Mouse (Mus musculus): ENCODE measurements around the gene Alkbh1.

The Alkbh1 gene

DNA sequence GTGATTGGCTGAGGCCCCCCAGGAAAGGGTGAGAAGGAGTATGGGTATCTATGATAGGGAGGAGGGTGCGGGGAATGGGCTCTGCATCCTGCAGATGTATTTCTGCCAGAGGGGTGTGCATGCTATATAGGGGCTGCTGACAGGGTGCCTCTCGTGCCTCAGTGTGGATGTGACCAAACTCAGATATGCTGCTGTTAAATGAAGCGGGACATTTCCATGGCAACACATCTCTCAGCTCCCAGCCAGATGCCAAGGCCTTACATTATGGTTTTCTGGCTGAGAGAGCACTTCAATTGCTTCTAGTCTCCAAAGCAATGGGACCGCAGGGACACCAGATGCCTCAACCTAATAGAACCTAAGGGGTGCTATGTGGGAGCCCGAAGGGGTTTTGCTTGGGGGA is 24.9 kb downstream of the Alkbh1 start:
- DNase-seq (ENCODE audit: low spot score) = no peak

DNA sequence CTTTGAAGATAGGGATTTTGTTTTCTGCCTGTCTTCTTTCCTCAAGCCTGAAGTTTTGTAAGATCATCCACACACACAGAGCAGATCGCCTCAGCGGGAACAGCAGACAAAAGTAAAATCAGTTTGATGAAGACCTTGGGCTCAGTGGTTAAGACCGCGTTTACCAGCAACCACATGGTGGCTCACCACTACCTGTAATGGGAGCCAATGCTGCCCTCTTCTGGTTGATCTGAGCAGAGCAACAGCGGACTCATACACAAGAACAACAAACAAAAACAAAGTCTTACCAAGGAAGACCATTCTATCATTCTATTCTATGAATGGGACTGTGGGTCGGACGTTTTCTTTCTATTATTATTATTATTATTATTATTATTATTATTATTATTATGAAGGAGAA is 27.1 kb downstream of the Alkbh1 start:
- no peak for DNase-seq (ENCODE audit: low spot score)

DNA sequence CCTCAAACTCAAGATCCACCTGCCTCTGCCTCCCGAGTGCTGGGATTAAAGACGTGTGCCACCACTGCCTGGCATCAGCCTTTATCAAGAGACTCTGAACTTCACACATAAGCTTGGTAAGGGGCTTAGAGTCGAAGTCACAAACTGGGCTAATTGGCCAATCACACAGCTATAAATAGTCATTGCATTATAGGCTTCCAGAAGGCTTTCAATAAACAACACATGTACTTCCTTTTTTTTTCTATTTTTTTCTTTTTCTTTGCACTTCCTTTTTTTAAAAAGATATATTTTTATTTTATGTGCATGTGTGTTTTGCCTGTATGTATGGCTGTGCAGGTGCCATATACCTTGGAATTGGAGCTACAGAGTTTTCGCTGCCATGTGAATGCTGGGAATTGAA is 28.5 kb downstream of the Alkbh1 start:
- DNase-seq (ENCODE audit: low spot score) = no peak

DNA sequence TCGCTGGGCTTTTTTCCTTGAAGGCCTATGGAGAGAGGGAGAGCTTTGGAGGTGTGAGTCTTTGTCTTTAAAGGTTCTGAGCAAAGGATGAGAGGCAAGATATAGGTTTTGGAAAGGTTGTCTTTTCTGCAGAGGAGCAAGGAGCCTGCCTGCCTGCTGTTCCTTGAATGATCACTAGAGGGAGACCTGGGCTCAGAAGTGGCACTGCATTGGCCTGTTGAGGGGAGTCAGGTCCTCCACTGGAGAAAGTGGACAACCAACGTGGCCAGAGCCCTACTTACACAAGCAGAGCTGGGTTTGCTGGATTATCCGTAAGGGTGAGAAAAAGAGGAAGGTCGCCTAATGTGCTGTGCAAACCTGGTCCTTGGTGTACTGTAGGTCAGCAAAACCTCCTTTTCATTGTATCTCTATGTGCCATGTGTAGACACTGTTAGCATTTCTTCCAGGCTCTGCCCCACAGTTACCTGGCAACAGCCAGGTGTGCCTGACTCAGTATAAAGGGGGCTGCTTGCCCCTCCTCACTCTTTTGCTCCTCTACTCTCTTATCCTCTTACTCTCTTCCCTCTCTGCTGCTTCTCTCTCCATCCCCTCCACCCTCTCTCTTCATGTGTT is 30.5 kb downstream of the Alkbh1 start:
- peak; percentile 23 for DNase-seq (ENCODE audit: low spot score)

DNA sequence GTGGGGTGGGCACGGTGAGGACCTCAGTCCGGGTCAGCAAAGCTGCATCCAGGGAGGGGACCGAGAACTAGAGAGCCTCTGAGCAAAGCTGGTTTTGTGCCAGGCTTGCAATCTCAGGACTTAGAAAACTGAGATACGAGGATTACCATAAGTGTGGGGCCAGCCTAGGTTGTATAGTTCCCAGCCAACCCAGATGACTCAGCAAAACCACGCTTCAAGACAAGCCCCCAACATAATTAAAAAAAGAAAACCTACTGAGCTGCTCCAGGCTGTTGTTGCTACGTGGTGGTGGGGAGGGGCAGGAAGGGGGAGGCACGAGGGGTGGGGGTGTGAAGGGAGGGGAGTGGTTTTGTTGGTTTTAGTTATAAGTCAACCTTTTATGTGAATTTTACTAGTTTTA is 32.8 kb downstream of the Alkbh1 start:
- DNase-seq (ENCODE audit: low spot score) = no peak

DNA sequence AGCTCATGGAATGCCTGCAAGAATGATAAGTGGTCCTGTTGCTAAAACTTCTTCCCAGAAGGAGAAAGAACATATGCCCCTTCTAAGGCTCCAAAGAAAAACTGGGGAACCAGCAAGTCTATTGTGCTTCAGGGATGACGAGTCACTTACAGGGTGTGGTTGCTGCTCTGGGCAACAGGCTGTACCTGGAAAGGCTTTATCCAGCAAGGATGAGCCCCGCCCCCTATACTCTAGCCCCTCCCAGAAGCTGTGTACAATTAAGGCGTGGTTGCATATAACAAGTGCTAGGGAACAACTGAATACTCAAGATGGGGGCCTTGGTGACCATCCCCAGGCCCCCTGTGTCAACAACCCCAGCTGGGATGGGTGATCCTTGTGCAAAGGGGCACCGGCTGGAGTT is 34.7 kb downstream of the Alkbh1 start:
- DNase-seq (ENCODE audit: low spot score) = no peak

DNA sequence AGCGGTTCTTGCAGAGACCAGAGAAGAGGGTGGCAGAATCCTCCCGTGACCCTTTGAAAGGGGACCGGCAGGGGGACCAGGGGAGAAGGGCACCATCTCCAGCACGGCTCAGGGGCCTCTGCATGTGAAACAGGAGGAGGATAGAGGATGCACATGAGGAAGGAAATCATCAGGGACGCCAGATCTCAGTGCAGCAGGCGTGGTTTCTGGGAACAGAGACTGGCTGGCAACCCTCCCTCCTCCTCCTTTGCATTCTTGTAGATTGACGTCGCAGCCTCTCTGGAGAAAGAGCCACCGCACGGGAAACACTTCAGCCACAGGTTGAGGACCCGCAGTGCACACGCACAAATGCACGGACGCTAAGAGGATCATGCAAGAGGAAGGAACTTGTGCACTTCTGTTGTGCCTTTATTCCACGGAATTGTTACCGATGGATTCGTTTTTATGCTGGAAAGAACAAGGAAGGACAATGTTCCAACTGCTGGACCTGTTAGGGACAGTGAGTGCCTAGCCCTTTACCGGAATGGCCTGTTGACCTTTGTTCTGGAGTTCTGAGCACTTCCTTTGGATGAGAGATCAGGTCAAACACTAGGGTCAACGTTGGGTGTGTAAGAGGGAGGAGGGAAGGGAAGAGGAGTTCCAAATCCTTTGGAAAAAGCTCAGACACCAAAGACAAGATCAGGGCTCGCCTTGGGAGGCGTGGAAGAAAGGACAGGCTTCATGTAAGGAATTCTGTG is 35.8 kb downstream of the Alkbh1 start:
- DNase-seq (ENCODE audit: low spot score) = no peak

DNA sequence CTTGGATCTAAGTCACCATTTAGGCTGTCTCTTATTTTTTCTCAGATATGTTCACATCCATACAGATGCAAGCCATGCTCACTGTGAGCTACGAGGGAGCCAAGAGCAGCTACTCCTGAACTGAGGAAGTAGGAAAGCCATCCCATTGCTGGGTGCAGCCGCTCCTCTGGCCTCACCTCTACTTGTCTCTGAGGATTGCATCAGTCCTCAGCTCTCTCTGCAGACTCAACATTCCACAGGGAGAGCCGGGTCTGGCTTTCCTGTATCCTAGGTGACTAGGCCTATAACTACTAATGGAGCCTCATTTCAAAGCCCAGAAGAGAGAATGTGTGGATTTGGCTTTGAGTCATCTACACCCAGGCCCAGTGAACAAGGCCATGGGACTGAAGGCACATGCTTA is 38.1 kb downstream of the Alkbh1 start:
- no peak for DNase-seq (ENCODE audit: low spot score)

DNA sequence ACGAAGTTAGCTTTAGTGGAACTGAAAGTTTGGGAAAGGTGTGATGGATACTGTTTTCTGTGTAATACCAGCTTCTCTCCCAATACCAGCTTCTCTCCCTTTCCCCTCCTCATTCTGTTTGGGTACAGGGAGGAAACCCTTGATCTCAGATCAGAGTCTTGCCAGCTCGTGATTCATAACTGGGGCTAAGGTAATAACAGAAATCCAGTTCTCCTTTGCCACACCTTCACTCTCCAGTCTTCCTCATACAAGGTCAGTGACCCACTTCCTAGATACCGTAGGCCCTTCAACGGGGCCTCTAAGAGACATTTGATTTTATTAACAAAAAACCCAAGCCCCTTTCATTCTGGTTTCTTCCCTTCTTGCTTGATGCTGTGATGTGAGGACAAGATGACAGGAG is 38.7 kb downstream of the Alkbh1 start:
- no peak for DNase-seq (ENCODE audit: low spot score)

DNA sequence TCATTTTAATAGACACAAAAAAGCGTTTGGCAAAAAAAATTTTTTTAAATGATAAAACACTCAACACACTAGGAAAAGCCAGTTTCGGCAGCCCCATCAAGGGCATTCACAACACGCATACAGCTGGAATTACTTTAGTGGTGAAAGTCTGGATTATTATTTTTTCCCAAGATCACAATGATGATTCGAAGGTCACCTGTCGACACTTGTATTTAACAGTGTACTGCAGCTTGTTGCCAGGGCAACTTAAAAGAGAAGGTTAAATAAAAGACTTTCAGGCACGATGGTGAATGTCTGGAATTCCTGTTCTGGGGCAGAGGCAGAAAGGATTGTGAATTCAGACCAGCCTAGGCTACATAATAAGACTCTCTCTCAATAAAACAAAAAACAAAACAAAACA is 41.9 kb downstream of the Alkbh1 start:
- DNase-seq (ENCODE audit: low spot score) = no peak

DNA sequence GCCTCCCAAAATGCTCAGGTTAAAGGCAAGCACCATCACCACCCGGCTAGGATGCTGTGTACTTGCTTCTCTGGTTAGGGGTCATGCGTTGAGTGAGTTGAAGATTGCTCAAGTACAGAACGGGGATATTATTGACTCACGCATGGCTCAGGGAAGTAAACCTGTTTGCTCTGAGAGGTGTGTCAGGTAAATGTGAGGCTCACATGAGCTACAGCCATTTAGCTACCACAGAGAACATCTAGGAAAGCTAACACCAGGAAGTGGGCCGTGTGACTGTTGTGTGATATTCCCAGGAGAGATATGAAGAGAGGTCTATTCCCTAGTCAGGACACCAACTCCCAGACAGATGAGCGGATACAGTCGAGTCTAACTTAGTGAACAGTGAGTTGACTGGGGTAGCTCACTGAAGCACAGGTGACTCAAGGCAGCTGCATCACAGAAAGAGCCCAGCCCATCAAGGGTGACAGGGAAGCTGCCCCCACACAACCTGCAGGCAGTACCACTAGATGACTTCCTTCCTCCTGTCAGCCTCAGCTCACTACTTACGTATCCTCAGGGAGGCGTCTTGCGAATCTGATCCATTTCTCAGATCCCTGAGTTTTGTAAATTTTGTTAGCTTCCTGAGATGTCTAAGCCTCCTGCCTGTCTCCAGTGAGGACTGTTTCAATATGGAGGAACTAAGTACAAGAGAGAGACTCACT is 44.5 kb downstream of the Alkbh1 start:
- no peak for DNase-seq (ENCODE audit: low spot score)

DNA sequence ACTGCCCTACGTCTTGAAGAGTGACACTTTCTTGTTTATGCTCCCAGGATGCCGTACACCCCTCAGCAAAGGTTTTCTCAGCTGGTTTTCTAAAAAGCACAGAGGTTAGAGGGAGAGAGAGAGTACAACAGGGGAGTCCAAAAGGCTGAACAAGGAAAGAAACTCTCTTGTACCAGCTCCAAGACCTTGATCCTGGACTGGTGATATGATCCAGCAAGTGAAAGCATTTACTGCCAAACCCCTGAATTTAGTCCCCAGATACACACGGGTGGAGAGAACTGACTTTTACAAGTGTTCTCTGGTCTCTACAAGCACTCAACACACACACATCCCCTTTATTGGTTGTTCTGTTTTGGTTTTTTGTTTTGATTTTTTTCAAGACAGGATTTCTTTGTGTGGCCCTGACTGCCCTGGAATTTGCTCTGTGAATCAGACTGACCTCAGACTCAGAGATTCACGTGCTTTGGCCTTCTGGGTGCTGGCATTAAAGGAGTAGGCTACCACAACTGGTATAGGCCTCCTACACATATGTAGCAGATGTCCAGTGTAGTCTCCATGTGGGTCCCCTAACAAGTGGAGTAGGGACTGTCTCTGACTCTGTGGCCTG is 45.9 kb downstream of the Alkbh1 start:
- DNase-seq (ENCODE audit: low spot score) = no peak

DNA sequence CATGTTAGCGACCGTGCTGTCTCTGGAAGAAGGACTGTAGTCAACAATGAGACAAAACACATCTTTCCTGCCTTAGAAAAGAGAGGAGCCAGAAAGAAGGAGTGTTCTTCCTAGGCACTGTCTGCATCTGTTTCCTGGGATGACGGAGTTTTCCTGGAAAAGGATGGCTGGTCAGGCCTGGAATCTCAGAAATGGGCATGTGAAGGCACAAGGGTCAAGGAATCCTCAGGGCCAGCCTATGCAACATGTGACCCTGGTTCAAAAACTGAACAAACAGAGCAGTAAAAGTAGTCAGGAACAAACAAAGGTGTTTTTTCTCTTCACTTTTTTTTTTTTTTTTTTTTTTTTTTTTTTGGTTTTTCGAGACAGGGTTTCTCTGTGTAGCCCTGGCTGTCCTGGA is 46.7 kb downstream of the Alkbh1 start:
- no peak for DNase-seq (ENCODE audit: low spot score)

DNA sequence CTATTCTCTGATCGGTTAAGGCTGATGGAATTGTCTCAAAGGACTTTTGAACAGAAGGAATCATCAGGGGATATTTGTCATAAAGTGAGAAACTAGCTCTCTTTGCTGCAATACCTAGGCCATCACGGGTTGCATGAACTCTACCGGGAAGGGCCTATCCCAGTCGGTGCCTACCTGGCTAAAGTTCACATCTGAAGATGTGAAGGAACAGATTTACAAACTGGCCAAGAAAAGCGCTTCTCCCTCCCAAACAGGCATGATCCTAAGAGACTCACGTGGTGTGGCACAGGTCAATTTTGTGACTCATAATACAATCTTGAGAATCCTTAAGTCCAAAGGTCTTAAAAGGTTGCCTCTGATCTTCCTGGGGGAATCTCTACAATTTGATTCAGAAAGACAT is 49.5 kb downstream of the Alkbh1 start:
- no peak for DNase-seq (ENCODE audit: low spot score)

DNA sequence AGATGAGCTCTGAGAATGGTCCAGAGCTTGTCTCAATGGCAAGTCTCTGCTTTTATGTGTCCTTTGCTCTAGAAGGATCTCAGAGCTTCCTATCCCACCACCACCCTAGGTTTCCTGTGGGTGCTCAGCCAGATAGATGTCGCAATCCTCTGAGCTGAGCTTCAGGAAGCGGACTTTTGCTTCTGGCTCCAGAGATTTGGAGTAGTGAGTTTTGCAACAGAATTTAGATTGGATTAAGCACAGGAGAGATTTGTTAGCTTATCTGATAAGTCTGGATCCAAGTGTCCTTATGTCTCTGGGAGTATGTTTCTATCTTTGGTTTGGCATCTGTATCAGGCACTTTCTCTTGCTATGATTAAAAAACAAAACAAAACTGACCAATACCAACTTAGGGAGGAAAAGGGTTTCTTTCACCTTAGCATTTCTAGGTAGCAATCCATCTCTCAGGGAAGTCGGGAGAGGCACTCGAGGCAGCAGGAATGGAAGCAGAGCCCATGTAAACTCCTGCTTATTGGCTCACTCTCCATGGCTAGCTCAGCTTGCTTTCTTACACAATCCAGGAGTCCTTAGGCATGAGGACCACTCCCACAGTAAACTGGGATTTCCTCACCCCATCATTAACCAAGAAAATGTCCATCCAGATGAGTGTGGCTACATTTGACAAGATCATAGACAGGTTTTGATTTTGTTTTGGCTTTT is 50.2 kb downstream of the Alkbh1 start:
- no peak for DNase-seq (ENCODE audit: low spot score)

DNA sequence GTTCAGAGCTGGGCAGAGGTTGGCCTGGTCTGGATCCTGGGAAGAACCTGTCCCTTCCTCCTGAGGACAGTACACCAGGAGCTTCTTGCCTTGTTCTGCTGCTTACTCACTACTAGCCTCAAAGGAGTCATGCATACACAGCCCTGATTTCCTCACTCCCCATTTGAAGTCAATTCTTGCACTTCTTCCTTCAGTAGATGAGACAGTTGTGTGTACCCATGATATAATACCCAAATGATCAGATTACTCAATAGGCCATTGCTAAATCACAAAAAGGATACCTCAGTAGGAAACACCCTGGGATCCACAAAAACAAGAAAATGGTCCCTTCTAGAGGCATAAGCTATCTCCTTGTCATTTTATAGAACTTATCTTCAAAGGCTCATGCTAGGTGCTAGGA is 52.5 kb downstream of the Alkbh1 start:
- DNase-seq (ENCODE audit: low spot score) = no peak

DNA sequence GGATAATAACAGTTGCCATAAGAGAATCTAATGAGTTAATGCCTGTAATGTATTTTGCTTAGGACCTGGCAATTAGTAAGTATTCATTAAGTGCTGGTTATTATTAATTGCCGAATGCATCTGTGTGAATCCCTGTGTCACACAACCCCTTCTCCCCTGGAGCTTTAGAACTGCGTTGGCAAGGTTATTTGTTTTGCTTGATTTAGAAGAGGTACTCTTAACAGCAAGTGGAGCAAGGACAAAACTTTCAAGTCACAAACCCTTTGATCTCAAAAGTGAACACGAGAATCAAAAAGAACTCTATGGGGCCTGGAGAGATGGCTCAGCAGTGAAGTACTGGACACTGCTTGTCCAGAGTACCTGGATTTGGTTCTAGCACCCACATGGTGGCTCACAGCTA is 54.6 kb downstream of the Alkbh1 start:
- no peak for DNase-seq (ENCODE audit: low spot score)

DNA sequence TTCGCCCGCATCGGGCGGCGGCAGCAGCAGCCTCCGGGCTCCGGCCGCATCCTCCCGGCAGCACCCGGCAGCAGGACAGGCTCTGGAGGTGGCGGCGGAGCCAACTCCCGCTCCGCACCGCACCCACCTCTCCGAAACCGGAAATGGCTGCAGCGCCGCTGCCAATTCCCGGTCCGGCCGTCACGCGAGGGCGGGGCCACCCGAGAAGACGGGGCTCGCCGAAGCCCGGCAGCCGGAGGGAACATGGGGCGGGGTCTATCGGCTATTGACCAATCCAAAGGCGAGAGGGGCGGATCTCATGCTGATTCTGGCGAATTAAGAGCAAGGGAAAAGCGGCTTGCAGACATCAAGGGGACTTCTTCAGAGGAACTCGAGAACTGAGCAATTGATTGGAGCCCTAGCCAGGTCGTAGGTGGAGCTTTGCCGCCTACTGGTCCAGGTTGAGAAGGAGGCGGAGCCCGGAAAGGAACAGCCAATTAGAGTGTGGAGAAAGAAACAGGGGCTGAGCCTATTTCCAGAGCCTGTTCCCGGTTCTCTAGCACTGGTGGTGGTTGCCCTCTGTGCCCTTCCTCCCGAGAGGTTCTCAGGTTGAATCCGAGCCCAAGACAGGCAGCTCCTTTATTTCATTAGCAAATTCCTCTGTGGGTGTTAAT is 55.6 kb downstream of the Alkbh1 start, which contains the start of gene Sptlc2:
Gene Sptlc2 (minus strand): TSS at position 234 of the 653 bp plus-strand sequence.
- peak; percentile 100 for DNase-seq (ENCODE audit: low spot score)

DNA sequence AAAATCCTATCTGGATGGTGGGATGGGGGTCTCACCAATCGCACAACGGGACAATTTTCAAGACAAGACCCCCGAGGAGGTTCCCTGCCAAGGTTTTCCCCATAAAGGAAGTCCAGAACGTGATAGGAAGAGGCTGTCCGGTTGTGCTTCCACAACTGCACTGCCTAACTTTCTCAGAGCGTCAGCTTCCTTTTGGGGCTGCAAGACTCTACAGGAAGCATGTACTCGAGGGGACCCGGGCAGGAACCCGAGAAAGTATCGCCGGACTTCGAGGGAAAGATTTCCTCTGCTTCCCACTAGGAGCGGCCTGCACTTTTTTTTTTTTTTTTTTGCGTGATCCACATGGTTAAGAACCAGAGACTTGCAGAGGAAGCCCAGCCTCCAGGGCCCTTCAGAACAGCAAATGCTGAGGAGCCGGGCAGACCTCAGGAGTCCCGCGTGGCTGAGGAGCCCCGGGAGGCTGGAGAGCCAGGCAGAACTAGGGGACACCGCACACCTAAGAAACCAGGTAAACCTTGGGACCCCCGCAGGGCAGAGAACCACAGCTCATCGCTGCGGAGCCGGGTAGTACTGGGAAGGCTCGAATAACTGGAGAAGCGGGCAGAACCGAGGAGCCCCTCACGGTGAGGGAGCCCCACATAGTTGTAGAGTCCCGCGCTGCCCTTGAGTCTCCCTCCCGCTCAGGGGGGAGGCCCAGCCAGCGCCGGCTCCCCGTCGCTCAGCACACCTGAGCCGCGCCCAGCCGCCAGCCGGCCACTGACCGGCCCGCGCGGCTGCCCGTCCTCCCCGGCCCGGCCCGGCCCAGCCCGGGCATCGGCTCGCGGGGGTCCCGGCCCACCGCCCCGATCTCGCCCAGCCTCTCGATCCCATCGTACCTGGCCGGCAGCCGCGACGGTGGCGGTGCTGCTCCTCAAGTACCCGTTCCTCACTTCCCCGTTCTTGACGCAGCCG is 56.4 kb downstream of the Alkbh1 start:
- DNase-seq (ENCODE audit: low spot score) = peak; percentile 51

DNA sequence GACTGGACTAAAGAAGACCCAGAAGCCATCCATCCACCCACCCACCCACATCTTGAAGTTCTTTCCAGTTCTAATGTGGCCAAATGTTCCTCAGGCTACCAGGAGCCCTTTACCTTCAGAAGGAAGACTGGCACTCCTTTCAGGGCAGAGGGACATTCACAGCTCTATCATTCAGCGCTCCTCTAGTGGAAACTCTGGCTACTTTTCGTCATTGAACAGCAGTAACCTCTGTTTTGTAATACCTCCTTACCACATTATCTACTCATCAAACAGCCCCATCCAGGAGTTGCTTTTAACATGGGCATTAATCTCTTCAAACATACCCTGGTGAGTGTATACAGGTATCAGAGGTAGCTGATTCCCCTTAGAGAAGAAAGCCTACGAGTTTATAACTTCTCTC is 58.8 kb downstream of the Alkbh1 start:
- no peak for DNase-seq (ENCODE audit: low spot score)

DNA sequence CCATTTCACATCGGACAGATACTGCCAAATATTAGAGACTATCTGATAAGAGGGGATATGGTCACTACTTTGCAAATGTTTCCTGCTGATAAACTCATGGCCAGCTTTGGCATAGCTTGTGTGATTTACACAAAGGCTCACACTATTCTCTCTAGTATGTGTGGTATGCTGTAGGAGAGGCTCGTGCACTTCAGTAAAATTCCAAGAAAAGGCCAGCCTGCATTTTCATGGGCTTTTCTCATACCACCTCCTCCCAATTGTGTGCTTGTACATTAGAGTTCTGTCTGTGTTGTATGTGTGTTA is 62.5 kb downstream of the Alkbh1 start:
- DNase-seq (ENCODE audit: low spot score) = no peak

All from testis, postnatal 14 days (tissue).